Mouse (Mus musculus) 3134 (cell line): ENCODE data around the gene Slc22a7.

Experiments
- DNase-seq: peaks from one replicate; pipeline ENCODE4 v3.0.0-alpha.2; 2011; ENCODE audit warnings: low spot score; ENCODE audit not compliant: insufficient read length; ENCODE audit errors: extremely low read depth

Gene Slc22a7

GRCm38 (mm10) chr17:46438298-46438873, at the start of gene Slc22a7:
TSS of gene Slc22a7 (minus strand) at chr17:46438457.
- no peak for DNase-seq

- no peak for DNase-seq
Observed at GRCm38 (mm10) chr17:46487431-46487830, 49.2 kb upstream of the Slc22a7 start, which contains the start of gene Ttbk1. TSS of gene Ttbk1 (minus strand) at chr17:46487675.

GRCm38 (mm10) chr17:46486995-46487394, 48.7 kb upstream of the Slc22a7 start:
- DNase-seq: no peak

- no peak for DNase-seq
Observed at GRCm38 (mm10) chr17:46484461-46484875, 46.2 kb upstream of the Slc22a7 start.

GRCm38 (mm10) chr17:46484021-46484431, 45.8 kb upstream of the Slc22a7 start:
- DNase-seq: no peak

GRCm38 (mm10) chr17:46483561-46484001, 45.3 kb upstream of the Slc22a7 start:
- DNase-seq: no peak

GRCm38 (mm10) chr17:46477286-46477685, 39.0 kb upstream of the Slc22a7 start:
- DNase-seq: no peak

GRCm38 (mm10) chr17:46476601-46477000, 38.3 kb upstream of the Slc22a7 start:
- DNase-seq: no peak

- DNase-seq: no peak
Observed at GRCm38 (mm10) chr17:46467830-46468229, 29.6 kb upstream of the Slc22a7 start.

GRCm38 (mm10) chr17:46462226-46462625, 24.0 kb upstream of the Slc22a7 start:
- DNase-seq: no peak

- DNase-seq: no peak
Observed at GRCm38 (mm10) chr17:46461347-46461746, 23.1 kb upstream of the Slc22a7 start.

- DNase-seq: no peak
Observed at GRCm38 (mm10) chr17:46460673-46461072, 22.4 kb upstream of the Slc22a7 start.

- no peak for DNase-seq
Observed at GRCm38 (mm10) chr17:46458439-46458838, 20.2 kb upstream of the Slc22a7 start.

GRCm38 (mm10) chr17:46457791-46458190, 19.5 kb upstream of the Slc22a7 start:
- no peak for DNase-seq

- DNase-seq: no peak
Observed at GRCm38 (mm10) chr17:46455110-46455691, 16.9 kb upstream of the Slc22a7 start.

- no peak for DNase-seq
Observed at GRCm38 (mm10) chr17:46454539-46454938, 16.3 kb upstream of the Slc22a7 start.

GRCm38 (mm10) chr17:46453970-46454411, 15.7 kb upstream of the Slc22a7 start:
- no peak for DNase-seq

- DNase-seq: no peak
Observed at GRCm38 (mm10) chr17:46453302-46453948, 15.2 kb upstream of the Slc22a7 start.

- DNase-seq: no peak
Observed at GRCm38 (mm10) chr17:46452683-46453082, 14.4 kb upstream of the Slc22a7 start.

- DNase-seq: no peak
Observed at GRCm38 (mm10) chr17:46446264-46446663, 8.0 kb upstream of the Slc22a7 start.

- DNase-seq: no peak
Observed at GRCm38 (mm10) chr17:46444839-46445579, 6.8 kb upstream of the Slc22a7 start.
